Mouse (Mus musculus) liver, embryonic 12.5 days (tissue): ENCODE measurements at regions not wholly inside any gene's neighbourhood (a gene's known extent, or its start where the extent isn't known, plus 50 kb on each side); places are given as distances from the start of the nearest gene placed in this dataset.

Source experiments
- ATAC-seq: fragments of 200-750 bp; cut with Nextera tagmentation; 2 replicates; pipeline ENCODE4 v1.8.0; 2017; ENCODE audit warnings: moderate number of reproducible peaks, mild to moderate bottlenecking, moderate library complexity
- H3K27ac ChIP-seq: fragments of 300-500 bp; sonication (generic); 2 replicates; pipeline ENCODE4 v1.5.1; 2016; ENCODE audit warnings: mild to moderate bottlenecking
- H3K27me3 ChIP-seq: fragments of 300-500 bp; sonication (generic); replicated peaks from 2 replicates; pipeline ENCODE4 v1.6.1; 2016; ENCODE audit warnings: mild to moderate bottlenecking, moderate library complexity
- H3K36me3 ChIP-seq: fragments of 300-500 bp; sonication (generic); 2 replicates; pipeline ENCODE4 v1.6.1; 2016; ENCODE audit warnings: mild to moderate bottlenecking, moderate library complexity
- H3K4me1 ChIP-seq: fragments of 300-500 bp; sonication (generic); 2 replicates; pipeline ENCODE4 v1.6.1; 2016
- H3K4me2 ChIP-seq: fragments of 300-500 bp; sonication (generic); 2 replicates; pipeline ENCODE4 v1.6.1; 2016; ENCODE audit warnings: mild to moderate bottlenecking, moderate library complexity
- H3K4me3 ChIP-seq: fragments of 300-500 bp; sonication (generic); 2 replicates; pipeline ENCODE4 v1.5.1; 2016; ENCODE audit warnings: mild to moderate bottlenecking, moderate library complexity
- H3K9ac ChIP-seq: fragments of 300-500 bp; sonication (generic); 2 replicates; pipeline ENCODE4 v1.6.1; 2016; ENCODE audit warnings: mild to moderate bottlenecking, moderate library complexity
- H3K9me3 ChIP-seq: fragments of 300-500 bp; sonication (generic); replicated peaks from 2 replicates; pipeline ENCODE4 v1.6.1; 2016; ENCODE audit warnings: mild to moderate bottlenecking, moderate library complexity
- WGBS: fragments of 180-500 bp; shearing (Covaris S2); methylation state at CpG from one replicate; pipeline ENCODE4 v1.1.7; 2016; ENCODE audit not compliant: insufficient replicate concordance; 5-methylcytosine and 5-hydroxymethylcytosine counted together

DNA sequence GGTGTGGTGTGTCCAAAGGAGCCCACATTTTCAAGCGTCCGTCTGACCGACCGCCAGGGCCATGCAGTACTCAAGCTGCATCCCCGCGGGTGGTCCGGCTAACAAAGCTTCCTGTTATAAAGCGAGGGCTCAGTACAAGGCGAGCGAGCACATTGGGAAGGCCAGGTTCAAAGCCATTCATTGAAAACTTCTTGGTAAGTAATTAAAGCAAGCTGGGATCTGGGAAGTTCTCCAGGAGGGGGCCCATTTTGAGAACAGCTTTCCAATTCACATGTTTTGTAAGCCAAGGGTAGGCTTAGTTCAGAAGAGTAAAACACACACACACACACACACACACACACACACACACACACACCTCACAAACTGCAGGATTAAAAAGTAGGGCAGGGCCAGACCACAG, 57.3 kb upstream of the Prep start:
- Histone ChIP-seq H3K27me3 (no peaks in the 10 kb centered on the region), H3K27ac (no peak overlapping the region), H3K4me1 (no peaks in the 10 kb centered on the region), H3K9me3 (no peaks in the 10 kb centered on the region), H3K4me2 (no peak overlapping the region), H3K36me3 (no peaks in the 10 kb centered on the region), H3K9ac (no peak overlapping the region), H3K4me3 (no peak overlapping the region)
- WGBS, result 76% methylated on average over 10 of the region's 10 CpGs
- no peak for ATAC-seq

DNA sequence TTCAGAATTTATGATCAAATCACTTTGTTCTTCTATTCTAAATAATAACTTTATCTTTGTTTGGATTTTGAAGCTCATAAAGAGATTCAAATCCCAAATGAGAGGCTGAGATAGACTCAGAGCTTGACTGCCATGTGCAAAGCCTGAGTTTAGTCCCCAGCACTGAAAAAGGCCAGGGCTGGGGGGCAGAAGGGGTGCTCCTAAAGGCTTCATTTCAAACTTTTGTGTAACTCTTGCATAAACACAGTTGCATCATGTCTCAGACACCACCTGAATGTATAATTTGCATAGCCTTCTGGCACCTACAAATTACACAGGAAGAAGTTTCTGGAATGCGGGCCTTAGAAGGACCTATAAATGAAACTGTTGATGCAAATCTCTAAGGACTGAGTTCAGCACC, 57.8 kb upstream of the Prep start:
- Histone ChIP-seq H3K4me2 (no peak overlapping the region), H3K4me1 (peaks cover under 1% of the 10 kb centered on the region; the same call in 1 of the 2 replicates), H3K27me3 (no peaks in the 10 kb centered on the region), H3K9ac (no peak overlapping the region), H3K4me3 (no peak overlapping the region), H3K27ac (no peak overlapping the region), H3K9me3 (no peaks in the 10 kb centered on the region), H3K36me3 (no peaks in the 10 kb centered on the region)
- WGBS, result 90% methylated on average over 1 of the region's 1 CpGs
- no peak for ATAC-seq

DNA sequence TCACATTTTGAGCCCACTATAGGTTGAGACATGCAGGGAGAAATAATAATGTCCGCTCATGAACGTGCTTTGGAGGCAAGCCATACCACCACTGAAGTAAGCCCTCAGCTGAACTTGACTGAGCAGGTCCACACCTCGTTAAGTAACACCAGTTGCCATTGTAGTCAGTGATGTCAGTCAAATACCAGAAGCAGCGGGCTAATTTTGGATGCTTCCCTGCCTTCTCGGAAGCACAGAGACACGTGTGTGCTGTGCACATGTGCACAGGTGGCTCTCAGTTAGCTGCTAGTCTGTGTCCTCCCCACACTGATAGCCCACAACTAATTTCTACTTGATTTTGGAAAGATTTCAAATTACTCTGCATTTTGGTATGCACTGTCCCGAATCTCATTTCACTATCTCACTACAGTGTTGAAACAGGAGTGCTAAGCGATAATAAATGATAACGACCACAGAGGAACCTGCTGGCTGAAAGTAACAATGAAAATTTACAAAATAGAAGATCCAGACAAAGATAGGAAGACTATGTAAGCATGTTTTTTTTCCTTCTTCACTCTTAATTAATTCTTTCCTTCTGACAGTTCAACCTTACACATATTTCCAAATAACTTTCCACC, 62.9 kb upstream of the Prep start:
- Histone ChIP-seq H3K36me3 (no peaks in the 10 kb centered on the region), H3K9me3 (no peaks in the 10 kb centered on the region), H3K4me2 (no peak overlapping the region), H3K27me3 (no peaks in the 10 kb centered on the region), H3K9ac (no peak overlapping the region), H3K4me1 (peaks cover 43% of the 10 kb centered on the region), H3K27ac (no peak overlapping the region), H3K4me3 (no peak overlapping the region)
- WGBS, result 59% methylated on average over 9 of the region's 9 CpGs
- ATAC-seq, result no peak

DNA sequence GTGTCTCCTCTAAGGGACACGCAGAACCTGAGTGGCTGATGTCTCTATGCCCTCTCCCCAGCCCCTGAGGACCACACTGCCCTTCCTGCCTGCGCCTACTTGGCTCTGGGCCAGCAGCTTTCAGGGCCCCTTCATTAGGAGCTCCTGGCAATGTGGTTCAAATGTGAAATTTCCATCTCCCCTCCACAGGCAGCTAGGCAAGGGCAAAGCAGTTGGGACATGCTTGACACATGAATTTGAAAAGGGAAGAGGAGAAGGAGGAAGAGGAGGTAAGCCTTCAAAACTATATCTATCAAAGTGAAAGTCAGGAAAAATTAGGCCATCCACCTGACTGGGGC, 63.7 kb upstream of the Prep start:
- 64% methylated on average over 2 of the region's 2 CpGs for WGBS
- Histone ChIP-seq H3K36me3 (no peaks in the 10 kb centered on the region), H3K9me3 (no peaks in the 10 kb centered on the region), H3K9ac (no peak overlapping the region), H3K4me3 (no peak overlapping the region), H3K27ac (no peak overlapping the region), H3K27me3 (no peaks in the 10 kb centered on the region), H3K4me2 (no peak overlapping the region), H3K4me1 (peaks cover 43% of the 10 kb centered on the region)
- no peak for ATAC-seq

DNA sequence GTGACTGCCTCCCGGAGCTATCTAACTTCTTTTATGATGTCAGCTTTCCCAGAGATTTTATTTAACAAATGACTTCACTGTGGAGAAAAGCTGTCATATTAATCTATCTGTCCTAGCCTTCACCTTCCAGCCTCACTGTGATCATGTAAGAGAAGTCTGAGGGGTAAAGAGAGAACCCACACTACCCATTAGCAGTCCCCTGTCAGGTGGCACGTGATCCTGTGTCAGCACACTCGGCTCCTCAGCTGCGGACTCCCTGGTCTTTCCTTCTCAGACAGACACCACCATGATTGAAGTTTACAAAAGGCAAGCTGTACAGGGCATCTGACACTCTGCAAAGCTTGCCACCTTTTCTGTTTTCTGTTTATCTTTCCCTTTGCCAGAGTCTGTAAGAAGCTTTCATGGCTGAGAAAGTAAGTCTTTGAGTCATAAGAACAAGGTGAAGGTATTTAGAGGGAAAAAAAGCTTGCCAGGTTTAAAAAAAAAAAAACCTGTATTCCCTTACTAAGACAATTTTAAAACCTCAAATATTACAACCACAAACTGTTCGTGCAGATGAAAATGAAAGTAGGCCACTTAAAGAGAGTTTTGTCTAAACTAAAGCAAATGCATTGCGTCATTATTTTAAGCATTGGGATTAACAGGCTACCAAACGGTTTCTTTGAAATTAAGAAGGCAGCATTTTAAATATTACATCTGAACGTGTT, 64.2 kb upstream of the Prep start:
- Histone ChIP-seq H3K9ac (no peak overlapping the region), H3K27me3 (no peaks in the 10 kb centered on the region), H3K4me3 (no peak overlapping the region), H3K27ac (0 out of 2 replicates have a peak overlapping the region, but pooled peaks have one; percentile 10), H3K4me2 (0 out of 2 replicates have a peak overlapping the region, but pooled peaks have one; percentile 2), H3K36me3 (no peaks in the 10 kb centered on the region), H3K9me3 (no peaks in the 10 kb centered on the region), H3K4me1 (peaks cover 43% of the 10 kb centered on the region)
- ATAC-seq, result no peak
- 69% methylated on average over 8 of the region's 8 CpGs for WGBS

DNA sequence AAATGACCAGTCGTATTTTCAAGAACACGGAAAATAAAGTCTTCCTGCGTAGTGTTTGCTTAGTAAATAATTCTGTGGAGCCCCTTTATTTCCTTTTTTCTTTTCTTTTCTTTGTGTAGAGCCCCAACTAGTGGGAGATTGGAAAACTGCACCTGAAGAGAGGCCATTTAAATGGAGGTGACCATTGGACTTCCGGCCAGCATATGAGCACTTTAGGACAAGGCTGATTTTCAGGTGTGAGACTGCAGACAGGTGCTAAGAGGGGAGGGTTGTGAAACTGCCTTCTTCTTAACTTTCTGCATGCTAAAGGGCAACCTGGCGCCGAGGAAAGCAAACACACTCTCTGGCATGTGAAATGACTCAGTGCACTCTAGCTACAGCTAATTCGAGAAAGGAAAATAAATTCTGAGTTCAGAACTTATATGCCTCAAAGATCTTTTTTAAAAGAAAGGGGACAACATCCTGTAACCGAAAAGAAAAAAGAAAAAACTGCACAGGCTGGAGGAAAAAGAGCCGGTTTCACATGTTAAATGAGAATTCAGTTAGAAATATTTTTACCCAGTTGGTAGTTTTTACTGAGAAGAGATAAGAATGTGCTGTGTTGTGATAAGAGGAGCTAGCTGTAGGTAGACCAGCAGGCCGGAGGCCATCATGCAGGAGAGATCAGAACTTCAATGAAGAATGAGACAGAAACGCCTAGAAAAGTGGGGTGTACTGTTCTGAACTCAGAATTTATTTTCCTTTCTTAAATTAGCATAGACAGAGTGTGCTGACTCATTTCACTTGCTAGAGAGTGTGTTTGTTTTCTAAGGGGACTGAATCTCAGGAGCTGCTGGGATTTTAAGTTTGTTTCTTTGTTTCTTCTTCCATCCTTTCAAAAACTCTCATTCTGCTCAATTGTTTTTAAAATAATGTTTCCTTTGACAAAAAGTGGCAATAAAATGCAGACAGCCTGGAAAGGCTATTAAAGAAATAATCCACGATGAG, 65.8 kb upstream of the Prep start:
- H3K27ac ChIP-seq, result peak overlapping the region; percentile 72
- peak overlapping the region; percentile 35 for H3K4me3 ChIP-seq
- H3K9me3 ChIP-seq, result no peaks in the 10 kb centered on the region

DNA sequence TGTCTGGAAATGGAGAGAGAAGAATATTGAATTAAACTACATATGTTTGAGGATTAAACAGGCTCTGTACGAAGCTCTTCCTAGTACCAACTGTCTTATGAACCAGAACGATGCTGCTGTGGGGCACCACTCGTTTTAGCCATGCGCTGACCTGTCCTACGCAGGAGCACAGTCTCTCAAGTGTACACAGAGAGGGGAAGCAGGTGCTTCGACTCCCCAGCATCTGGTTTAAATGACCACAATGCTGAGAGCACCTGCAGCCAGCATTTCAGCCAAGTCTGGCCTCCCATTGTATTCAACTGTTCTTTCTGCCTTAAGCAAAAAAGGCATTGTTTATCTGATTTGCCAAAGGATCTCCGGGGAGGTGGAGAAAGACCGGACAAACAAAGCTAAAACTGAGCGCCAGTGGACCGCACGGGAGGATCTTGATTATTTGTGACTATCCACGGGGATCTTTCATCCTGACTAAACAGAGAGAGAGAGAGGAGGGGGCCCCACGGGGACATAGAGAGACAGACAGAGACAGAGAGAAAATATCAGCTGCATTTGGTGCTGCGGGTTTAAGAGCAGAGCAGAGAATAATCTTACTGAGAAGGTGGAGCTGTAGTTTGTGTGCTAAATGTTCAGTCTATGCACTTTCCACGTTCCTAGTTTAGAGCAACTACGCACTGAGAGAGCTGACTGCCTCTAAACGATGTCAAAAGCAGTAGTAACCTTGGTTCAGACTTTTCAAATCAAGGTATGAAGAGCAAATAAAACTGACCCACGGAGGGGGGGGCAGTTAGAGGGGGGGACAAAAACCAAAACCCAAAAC, 66.8 kb upstream of the Prep start:
- Histone ChIP-seq H3K4me2 (peak overlapping the region; percentile 59), H3K36me3 (no peaks in the 10 kb centered on the region), H3K27me3 (no peaks in the 10 kb centered on the region), H3K4me1 (peaks cover 43% of the 10 kb centered on the region), H3K9ac (peak overlapping the region; percentile 20; the same call in 1 of the 2 replicates), H3K9me3 (no peaks in the 10 kb centered on the region), H3K4me3 (peak overlapping the region; percentile 35), H3K27ac (no peak overlapping the region)
- no peak for ATAC-seq
- WGBS, result 44% methylated on average over 18 of the region's 18 CpGs

More for the DNA sequence above, 65.8 kb upstream of the Prep start:
- peak; percentile 86 for ATAC-seq
- 16% methylated on average over 12 of the region's 12 CpGs for whole genome bisulfite sequencing
- no peaks in the 10 kb centered on the region for H3K27me3 ChIP-seq
- H3K9ac ChIP-seq, result peak overlapping the region; percentile 20
- H3K4me1 ChIP-seq, result peaks cover 43% of the 10 kb centered on the region
- no peaks in the 10 kb centered on the region for H3K36me3 ChIP-seq
- peak overlapping the region; percentile 59 for H3K4me2 ChIP-seq

DNA sequence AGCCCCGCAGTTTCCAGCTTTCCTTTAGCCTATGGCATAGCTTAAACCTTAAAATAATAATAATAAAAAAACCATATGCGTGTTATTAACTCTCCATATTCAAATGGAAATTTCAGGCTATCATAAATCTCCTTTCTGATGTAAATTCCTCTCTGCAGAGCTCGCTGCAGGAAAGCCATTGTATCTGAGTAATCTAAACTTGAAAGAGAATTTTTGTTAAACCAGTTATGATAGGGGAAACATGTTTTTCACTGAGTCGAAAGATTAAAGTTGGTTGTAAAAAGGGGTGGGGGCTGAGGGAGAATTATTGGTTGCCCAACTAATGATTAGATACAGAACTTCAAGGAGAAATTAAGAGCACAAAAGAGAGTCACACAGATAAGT, 69.1 kb upstream of the Prep start:
- ATAC-seq, result no peak
- H3K36me3 ChIP-seq, result no peaks in the 10 kb centered on the region
- H3K9ac ChIP-seq, result no peak overlapping the region
- peaks cover 34% of the 10 kb centered on the region for H3K4me1 ChIP-seq
- no peaks in the 10 kb centered on the region for H3K9me3 ChIP-seq
- WGBS, result 26% methylated on average over 4 of the region's 4 CpGs
- H3K27ac ChIP-seq, result no peak overlapping the region
- no peaks in the 10 kb centered on the region for H3K27me3 ChIP-seq
- H3K4me2 ChIP-seq, result peak overlapping the region; percentile 40
- no peak overlapping the region for H3K4me3 ChIP-seq

DNA sequence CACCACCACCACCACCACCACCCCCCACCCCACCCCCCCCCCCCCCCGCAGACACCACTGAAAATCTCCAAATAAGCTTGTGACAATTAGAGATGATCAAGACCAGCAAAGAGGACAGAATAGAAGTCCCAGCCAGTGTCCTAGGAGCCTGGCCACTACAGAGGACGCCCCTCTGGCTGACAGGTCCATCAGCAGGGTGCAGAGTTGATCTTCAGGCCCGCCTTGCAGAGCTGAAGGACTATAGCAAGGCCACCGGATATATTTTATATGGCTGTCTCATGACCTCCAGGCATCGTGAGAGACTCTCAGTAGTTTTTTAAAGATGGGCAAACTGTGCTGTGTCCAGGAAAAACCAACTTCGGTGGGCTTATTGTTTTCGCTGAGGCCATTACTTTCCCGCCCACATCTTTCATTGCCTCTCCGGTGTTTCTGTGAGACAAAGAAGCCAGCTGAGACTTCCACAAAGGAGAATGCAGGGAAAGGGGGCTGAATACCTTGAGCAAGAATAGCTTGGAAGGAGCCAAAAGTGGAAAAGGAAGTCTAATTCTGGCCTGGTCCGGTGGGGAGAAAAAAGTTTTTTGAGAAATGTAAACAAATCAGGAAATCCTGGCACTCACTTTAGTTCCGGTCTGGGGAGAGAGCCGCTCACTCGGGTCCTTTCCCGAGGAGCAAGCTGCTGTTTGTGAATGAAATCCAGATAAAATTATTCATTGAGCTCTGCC, 69.7 kb upstream of the Prep start:
- H3K27ac ChIP-seq, result no peak overlapping the region
- no peaks in the 10 kb centered on the region for H3K9me3 ChIP-seq
- ATAC-seq, result no peak
- H3K4me1 ChIP-seq, result peaks cover 29% of the 10 kb centered on the region
- no peaks in the 10 kb centered on the region for H3K36me3 ChIP-seq
- no peak overlapping the region; the same call in 1 of the 2 replicates for H3K9ac ChIP-seq
- 22% methylated on average over 14 of the region's 14 CpGs for WGBS
- H3K4me3 ChIP-seq, result peak overlapping the region; percentile 10
- H3K4me2 ChIP-seq, result peak overlapping the region; percentile 40
- no peaks in the 10 kb centered on the region for H3K27me3 ChIP-seq

DNA sequence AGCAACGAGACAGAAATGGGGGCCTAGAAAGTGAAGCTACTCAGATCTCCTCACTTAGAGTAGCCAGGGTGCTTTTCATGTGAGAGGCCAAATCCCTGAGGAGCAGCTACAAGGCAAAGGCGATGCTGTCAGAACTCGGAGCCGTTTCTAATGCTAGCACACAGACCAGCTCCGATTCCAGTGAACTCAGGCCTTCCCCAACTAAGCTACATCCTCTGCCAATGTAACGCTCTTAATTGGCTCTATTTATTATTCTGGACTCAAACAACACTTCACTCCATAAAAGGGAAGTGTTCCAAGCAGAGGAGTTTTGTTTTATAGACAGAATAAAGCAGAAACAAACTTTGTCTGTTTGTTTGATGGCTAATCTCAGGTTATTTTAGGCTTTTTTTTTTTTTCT, 71.2 kb upstream of the Prep start:
- H3K9ac ChIP-seq, result no peak overlapping the region
- H3K4me3 ChIP-seq, result no peak overlapping the region
- 75% methylated on average over 6 of the region's 6 CpGs for WGBS
- no peak for ATAC-seq
- no peak overlapping the region for H3K4me2 ChIP-seq
- peaks cover 16% of the 10 kb centered on the region for H3K4me1 ChIP-seq
- H3K9me3 ChIP-seq, result no peaks in the 10 kb centered on the region
- H3K27ac ChIP-seq, result no peak overlapping the region
- no peaks in the 10 kb centered on the region for H3K27me3 ChIP-seq
- no peaks in the 10 kb centered on the region for H3K36me3 ChIP-seq
